Mouse (Mus musculus): ENCODE measurements at regions not wholly inside any gene's neighbourhood (a gene's known extent, or its start where the extent isn't known, plus 50 kb on each side); places are given as distances from the start of the nearest gene placed in this dataset.

DNA sequence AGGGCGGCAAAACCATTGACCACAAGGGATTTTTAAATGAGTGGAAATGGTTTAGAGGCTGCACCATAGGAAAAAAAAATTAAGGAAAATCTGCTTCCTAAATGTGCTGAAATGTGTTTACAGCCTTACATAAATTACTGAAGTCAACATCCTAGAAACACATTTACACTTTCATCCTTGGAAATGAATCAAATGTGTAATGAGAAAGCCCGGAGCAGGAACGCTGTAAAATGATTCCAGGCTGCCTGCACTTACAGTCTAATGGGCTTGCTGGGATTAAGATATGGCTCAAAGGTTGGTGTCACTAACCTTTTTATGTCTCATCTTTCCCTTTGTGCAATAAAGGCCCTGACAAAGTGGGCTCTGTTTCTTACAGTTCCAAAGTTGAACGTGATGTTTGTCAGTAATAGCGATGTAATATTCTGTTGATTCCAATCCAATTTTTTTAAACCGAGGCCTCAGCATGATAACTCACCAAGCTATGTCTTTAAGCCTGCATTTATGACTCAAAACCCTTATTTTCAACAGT lies 172.1 kb upstream of the B3gat2 start:
- Histone ChIP-seq H3K27ac (ENCODE audit: insufficient read depth, low read depth, low read length) (no peak overlapping the region), H3K27me3 (replicated peaks; ENCODE audit: control insufficient read depth, insufficient read depth, low read length) (no peaks in the 10 kb centered on the region), H3K4me3 (ENCODE audit: insufficient read depth, low read depth, low read length) (no peak overlapping the region), H3K36me3 (ENCODE audit: control insufficient read depth, insufficient read depth, low read length) (no peaks in the 10 kb centered on the region), H3K4me1 (ENCODE audit: control insufficient read depth, insufficient read depth, low read length) (no peaks in the 10 kb centered on the region)
- WGBS: 45% methylated on average over 6 of the region's 6 CpGs
- DNase-seq: no peak
- TF ChIP-seq POLR2A (IDR thresholded peaks at IDR 0.05; ENCODE audit: low read depth, low read length) (no peak), CTCF (conservative IDR thresholded peaks at IDR 0.05; ENCODE audit: insufficient read depth, insufficient read length, low read depth, low read length) (no peak)

DNA sequence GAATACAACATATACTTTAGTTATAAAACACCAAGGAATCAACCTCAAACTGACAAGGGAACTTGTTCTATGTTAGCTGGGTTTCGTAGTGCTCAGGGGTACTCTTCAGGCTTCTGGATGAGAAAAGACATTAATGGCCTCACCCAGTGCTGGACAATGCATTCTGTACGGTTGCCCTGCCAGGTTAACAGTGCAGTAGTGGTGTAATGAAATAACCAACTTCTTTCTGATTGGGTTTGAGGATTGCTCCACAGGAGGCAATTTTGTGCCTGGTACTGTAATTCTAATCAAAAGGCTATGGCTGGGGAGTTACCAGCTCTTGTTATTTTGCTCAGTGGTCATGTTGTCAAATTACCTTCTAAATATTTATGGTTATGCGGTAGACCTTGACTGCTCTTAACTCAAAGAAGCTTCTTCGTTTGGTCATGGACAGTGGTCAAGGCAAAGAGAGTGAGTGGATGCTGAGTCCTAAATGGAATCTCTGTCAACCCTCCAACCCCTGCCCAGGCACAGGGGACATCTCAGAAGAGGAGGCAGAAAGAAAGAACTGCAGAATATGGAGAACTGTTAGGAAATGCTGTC lies 158.8 kb upstream of the B3gat2 start:
- Histone ChIP-seq H3K4me3 (ENCODE audit: insufficient read depth, low read depth, low read length) (no peak overlapping the region), H3K4me1 (ENCODE audit: control insufficient read depth, insufficient read depth, low read length) (no peaks in the 10 kb centered on the region), H3K27ac (ENCODE audit: insufficient read depth, low read depth, low read length) (no peak overlapping the region), H3K27me3 (replicated peaks; ENCODE audit: control insufficient read depth, insufficient read depth, low read length) (no peaks in the 10 kb centered on the region), H3K36me3 (ENCODE audit: control insufficient read depth, insufficient read depth, low read length) (no peaks in the 10 kb centered on the region)
- TF ChIP-seq POLR2A (IDR thresholded peaks at IDR 0.05; ENCODE audit: low read depth, low read length) (no peak), CTCF (conservative IDR thresholded peaks at IDR 0.05; ENCODE audit: insufficient read depth, insufficient read length, low read depth, low read length) (no peak)
- 58% methylated on average over 4 of the region's 4 CpGs for WGBS
- DNase-seq: no peak

DNA sequence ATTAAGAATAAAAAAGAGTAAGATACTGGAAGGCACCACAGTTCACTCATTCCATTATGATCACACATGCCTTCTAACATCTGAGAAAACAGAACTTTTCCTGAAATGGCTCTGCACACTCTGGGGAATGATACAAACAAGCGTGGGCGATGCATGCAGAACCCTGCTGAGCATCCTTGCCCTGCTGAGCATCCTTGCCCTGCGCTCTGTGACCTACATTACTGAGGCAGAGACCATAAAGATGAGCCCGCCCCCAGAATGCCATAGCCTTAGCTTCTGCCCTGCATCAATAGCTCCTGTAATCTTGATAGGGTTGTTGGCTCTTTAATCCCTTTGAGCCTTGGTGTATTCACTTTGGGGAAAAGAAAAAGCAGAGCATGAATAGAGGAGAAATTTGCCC lies 132.2 kb upstream of the B3gat2 start:
- H3K36me3 ChIP-seq (ENCODE audit: control insufficient read depth, insufficient read depth, low read length): no peaks in the 10 kb centered on the region
- H3K27ac ChIP-seq (ENCODE audit: insufficient read depth, low read depth, low read length): no peak overlapping the region
- DNase-seq: no peak
- WGBS: 48% methylated on average over 4 of the region's 4 CpGs
- TF ChIP-seq CTCF (conservative IDR thresholded peaks at IDR 0.05; ENCODE audit: insufficient read depth, insufficient read length, low read depth, low read length) (no peak), POLR2A (IDR thresholded peaks at IDR 0.05; ENCODE audit: low read depth, low read length) (no peak)
- H3K27me3 ChIP-seq (replicated peaks; ENCODE audit: control insufficient read depth, insufficient read depth, low read length): no peaks in the 10 kb centered on the region; the same call in 1 of the 2 replicates
- H3K4me3 ChIP-seq (ENCODE audit: insufficient read depth, low read depth, low read length): no peak overlapping the region
- H3K4me1 ChIP-seq (ENCODE audit: control insufficient read depth, insufficient read depth, low read length): no peaks in the 10 kb centered on the region

DNA sequence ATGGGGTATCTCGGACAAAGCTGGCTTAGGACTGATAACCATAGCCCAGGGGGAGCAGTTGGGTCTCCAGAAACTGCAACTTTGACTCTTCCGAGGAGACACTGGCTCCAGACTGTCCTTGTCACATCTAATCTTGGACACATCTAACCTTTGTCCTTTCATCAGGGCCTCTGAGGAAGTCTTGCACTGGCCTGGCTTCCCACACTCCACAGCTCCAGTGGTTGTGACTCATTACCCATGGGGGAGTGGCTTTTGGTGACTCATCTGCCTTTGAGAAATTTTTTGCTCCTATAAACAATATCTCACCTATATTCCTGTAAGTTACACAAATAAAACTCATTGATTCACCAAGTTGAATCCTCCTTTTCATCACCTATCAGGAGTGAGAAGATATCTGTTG lies 116.5 kb upstream of the B3gat2 start:
- TF ChIP-seq CTCF (conservative IDR thresholded peaks at IDR 0.05; ENCODE audit: insufficient read depth, insufficient read length, low read depth, low read length): no peak
- TF ChIP-seq POLR2A (IDR thresholded peaks at IDR 0.05; ENCODE audit: low read depth, low read length): no peak
- 80% methylated on average over 2 of the region's 2 CpGs for WGBS
- Histone ChIP-seq H3K4me1 (ENCODE audit: control insufficient read depth, insufficient read depth, low read length) (no peaks in the 10 kb centered on the region), H3K4me3 (ENCODE audit: insufficient read depth, low read depth, low read length) (no peak overlapping the region), H3K27ac (ENCODE audit: insufficient read depth, low read depth, low read length) (no peak overlapping the region), H3K27me3 (replicated peaks; ENCODE audit: control insufficient read depth, insufficient read depth, low read length) (no peaks in the 10 kb centered on the region), H3K36me3 (ENCODE audit: control insufficient read depth, insufficient read depth, low read length) (no peaks in the 10 kb centered on the region)
- no peak for DNase-seq

DNA sequence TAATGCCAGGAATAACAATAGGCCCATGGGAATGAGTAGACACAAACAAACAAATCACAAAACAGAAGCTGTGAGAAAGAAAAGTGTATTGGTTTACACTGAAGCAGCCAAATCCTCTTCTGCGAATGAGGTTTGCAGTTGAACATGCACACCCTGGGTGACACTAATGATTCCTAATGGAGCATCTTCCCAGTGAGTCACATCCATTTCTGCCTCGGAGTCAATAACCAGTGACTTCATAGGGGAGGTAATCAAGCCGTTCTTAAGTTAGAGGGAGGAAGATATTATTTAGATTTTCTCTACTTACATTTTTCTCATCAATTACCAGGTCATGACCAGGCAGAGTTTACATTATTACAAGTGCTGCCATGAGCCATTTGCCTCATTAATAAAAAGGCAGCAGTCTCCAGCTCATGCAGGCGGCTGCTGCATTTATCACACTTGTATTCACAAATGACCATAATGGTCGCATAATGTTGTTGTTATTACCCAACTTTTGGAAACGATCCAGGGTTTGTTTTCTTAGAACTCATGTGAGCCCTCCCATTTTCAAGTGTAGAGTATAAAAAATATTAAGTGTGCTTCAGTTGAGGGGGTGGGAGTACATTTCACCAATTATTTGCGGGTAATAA lies 112.6 kb upstream of the B3gat2 start:
- no peak for DNase-seq
- TF ChIP-seq POLR2A (IDR thresholded peaks at IDR 0.05; ENCODE audit: low read depth, low read length): no peak
- H3K4me1 ChIP-seq (ENCODE audit: control insufficient read depth, insufficient read depth, low read length): no peaks in the 10 kb centered on the region
- WGBS: 71% methylated on average over 7 of the region's 7 CpGs
- no peaks in the 10 kb centered on the region for H3K36me3 ChIP-seq (ENCODE audit: control insufficient read depth, insufficient read depth, low read length)
- no peak overlapping the region for H3K27ac ChIP-seq (ENCODE audit: insufficient read depth, low read depth, low read length)
- H3K27me3 ChIP-seq (replicated peaks; ENCODE audit: control insufficient read depth, insufficient read depth, low read length): no peaks in the 10 kb centered on the region
- no peak overlapping the region for H3K4me3 ChIP-seq (ENCODE audit: insufficient read depth, low read depth, low read length)

DNA sequence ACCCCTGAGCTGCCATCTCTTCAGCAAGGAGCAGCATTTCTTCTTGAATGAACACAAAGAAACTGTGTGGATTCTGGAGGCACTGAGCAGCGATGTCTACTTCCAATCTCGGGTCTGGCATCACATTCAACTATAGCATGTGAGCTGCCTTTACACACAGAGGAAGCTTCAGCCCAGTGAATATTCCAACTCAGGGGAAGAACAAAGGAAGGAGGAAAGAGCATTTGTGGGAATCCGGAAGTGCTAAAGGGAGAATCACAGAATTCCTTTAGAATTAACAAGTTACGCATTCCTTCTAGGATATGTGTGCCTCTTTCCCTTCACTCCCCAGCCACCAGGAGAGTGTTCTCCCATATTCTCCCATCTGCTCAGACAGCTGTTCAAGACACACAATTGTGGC lies 111.7 kb upstream of the B3gat2 start:
- no peak overlapping the region for H3K4me3 ChIP-seq (ENCODE audit: insufficient read depth, low read depth, low read length)
- no peaks in the 10 kb centered on the region for H3K36me3 ChIP-seq (ENCODE audit: control insufficient read depth, insufficient read depth, low read length)
- no peaks in the 10 kb centered on the region for H3K27me3 ChIP-seq (replicated peaks; ENCODE audit: control insufficient read depth, insufficient read depth, low read length)
- no peak overlapping the region for H3K27ac ChIP-seq (ENCODE audit: insufficient read depth, low read depth, low read length)
- WGBS: 79% methylated on average over 4 of the region's 4 CpGs
- DNase-seq: no peak
- no peak for TF ChIP-seq CTCF (conservative IDR thresholded peaks at IDR 0.05; ENCODE audit: insufficient read depth, insufficient read length, low read depth, low read length)
- TF ChIP-seq POLR2A (IDR thresholded peaks at IDR 0.05; ENCODE audit: low read depth, low read length): no peak
- H3K4me1 ChIP-seq (ENCODE audit: control insufficient read depth, insufficient read depth, low read length): no peaks in the 10 kb centered on the region

DNA sequence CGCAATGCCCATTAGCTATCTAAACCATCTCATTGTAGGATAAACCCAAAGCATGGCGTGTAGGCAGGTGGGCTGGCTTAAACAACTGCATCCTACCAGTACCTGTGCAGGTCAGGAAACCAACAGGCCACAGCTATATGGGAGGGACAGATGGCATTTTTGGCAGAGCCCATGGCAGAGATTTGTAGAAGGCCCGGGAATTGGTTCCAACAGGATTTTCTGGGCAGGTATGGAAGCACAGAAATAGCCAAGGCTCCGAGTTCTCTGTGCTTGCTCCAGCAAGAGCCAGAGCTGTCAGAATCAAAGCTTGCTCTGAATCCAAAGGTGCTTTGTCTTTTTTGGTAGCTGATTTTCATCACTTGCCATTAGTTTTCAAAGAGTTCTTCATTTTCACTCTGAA lies 107.9 kb upstream of the B3gat2 start:
- no peak overlapping the region for H3K4me3 ChIP-seq (ENCODE audit: insufficient read depth, low read depth, low read length)
- no peak for DNase-seq
- H3K36me3 ChIP-seq (ENCODE audit: control insufficient read depth, insufficient read depth, low read length): no peaks in the 10 kb centered on the region
- H3K27me3 ChIP-seq (replicated peaks; ENCODE audit: control insufficient read depth, insufficient read depth, low read length): no peaks in the 10 kb centered on the region
- H3K4me1 ChIP-seq (ENCODE audit: control insufficient read depth, insufficient read depth, low read length): 0 out of 2 replicates have a peak, but pooled peaks cover 4% of the 10 kb centered on the region
- H3K27ac ChIP-seq (ENCODE audit: insufficient read depth, low read depth, low read length): no peak overlapping the region
- no peak for TF ChIP-seq POLR2A (IDR thresholded peaks at IDR 0.05; ENCODE audit: low read depth, low read length)
- no peak for TF ChIP-seq CTCF (conservative IDR thresholded peaks at IDR 0.05; ENCODE audit: insufficient read depth, insufficient read length, low read depth, low read length)
- WGBS: 91% methylated on average over 4 of the region's 4 CpGs
